Mouse (Mus musculus): ENCODE results near the gene Ndufa11.
A peak's percentile ranks its signal among the peaks of the same experiment; 100 is the strongest.

Gene Ndufa11

GRCm38 (mm10) chr17:56716655-56717362 is 758 bp upstream of the Ndufa11 start:
- DNase-seq (ENCODE audit: low spot score in 2 of 2) = peak; percentile 96 to 99

GRCm38 (mm10) chr17:56722441-56722840 is 4.9 kb downstream of the Ndufa11 start:
- no peak for DNase-seq (ENCODE audit: low spot score in 2 of 2)

GRCm38 (mm10) chr17:56723419-56724161 is 6.0 kb downstream of the Ndufa11 start:
- DNase-seq (ENCODE audit: low spot score in 2 of 2) = no peak

- no peak for DNase-seq (ENCODE audit: low spot score in 2 of 2)
Observed at GRCm38 (mm10) chr17:56727029-56727649, 9.6 kb downstream of the Ndufa11 start.

GRCm38 (mm10) chr17:56727659-56728058 is 10.1 kb downstream of the Ndufa11 start:
- no peak for DNase-seq (ENCODE audit: low spot score in 2 of 2)

GRCm38 (mm10) chr17:56728117-56728516 is 10.6 kb downstream of the Ndufa11 start:
- no peak for DNase-seq (ENCODE audit: low spot score in 2 of 2)

- DNase-seq (ENCODE audit: low spot score in 2 of 2) = no peak
Observed at GRCm38 (mm10) chr17:56729151-56729550, 11.6 kb downstream of the Ndufa11 start.

- DNase-seq (ENCODE audit: low spot score in 2 of 2) = no peak
Observed at GRCm38 (mm10) chr17:56729656-56730055, 12.1 kb downstream of the Ndufa11 start.

- no peak for DNase-seq (ENCODE audit: low spot score in 2 of 2)
Observed at GRCm38 (mm10) chr17:56736534-56736933, 19.0 kb downstream of the Ndufa11 start.

- no peak for DNase-seq (ENCODE audit: low spot score in 2 of 2)
Observed at GRCm38 (mm10) chr17:56738221-56738620, 20.7 kb downstream of the Ndufa11 start.

GRCm38 (mm10) chr17:56740118-56740787 is 22.7 kb downstream of the Ndufa11 start:
- DNase-seq (ENCODE audit: low spot score in 2 of 2) = peak; percentile 39 to 49

GRCm38 (mm10) chr17:56740788-56741160 is 23.2 kb downstream of the Ndufa11 start:
- no peak for DNase-seq (ENCODE audit: low spot score in 2 of 2)

GRCm38 (mm10) chr17:56744173-56744572 is 26.6 kb downstream of the Ndufa11 start:
- DNase-seq (ENCODE audit: low spot score in 2 of 2) = no peak

- no peak for DNase-seq (ENCODE audit: low spot score in 2 of 2)
Observed at GRCm38 (mm10) chr17:56751404-56752072, 34.0 kb downstream of the Ndufa11 start.

- no peak for DNase-seq (ENCODE audit: low spot score in 2 of 2)
Observed at GRCm38 (mm10) chr17:56753452-56753851, 35.9 kb downstream of the Ndufa11 start.

- DNase-seq (ENCODE audit: low spot score in 2 of 2) = no peak
Observed at GRCm38 (mm10) chr17:56754271-56755185, 37.0 kb downstream of the Ndufa11 start.

GRCm38 (mm10) chr17:56756703-56757399 is 39.3 kb downstream of the Ndufa11 start:
- no peak for DNase-seq (ENCODE audit: low spot score in 2 of 2)

- DNase-seq (ENCODE audit: low spot score in 2 of 2) = peak; percentile 64 to 73
Observed at GRCm38 (mm10) chr17:56757416-56758123, 40.0 kb downstream of the Ndufa11 start, which contains the start of gene Nrtn. Nrtn (minus strand) TSS chr17:56757530.

- peak in 1 of 2 experiments; percentile 54 for DNase-seq (ENCODE audit: low spot score in 2 of 2)
Observed at GRCm38 (mm10) chr17:56758132-56758531, 40.6 kb downstream of the Ndufa11 start.

Measured in heart, adult 9 months (tissue).